Mouse (Mus musculus) testis, adult 2 months (tissue): Measurements from ENCODE around the gene Gtf2ird1.

ENCODE experiments used
- CTCF ChIP-seq: fragments of 200-500 bp; IDR thresholded peaks from 2 replicates; pipeline ENCODE4 v1.5.1; 2012; ENCODE audit warnings: low read depth, mild to moderate bottlenecking, inconsistent platforms, low read length, moderate library complexity; ENCODE audit not compliant: control insufficient read depth, insufficient read depth, insufficient replicate concordance
- POLR2A ChIP-seq: fragments of 200-500 bp; IDR thresholded peaks from 2 replicates; pipeline ENCODE4 v1.6.1; 2012; ENCODE audit warnings: low read depth, mild to moderate bottlenecking, inconsistent platforms, low read length, moderate library complexity; ENCODE audit not compliant: control insufficient read depth

- TF ChIP-seq CTCF (no peak), POLR2A (no peak)
These were observed 38.0 kb downstream of the Gtf2ird1 start for GRCm38 (mm10) chr5:134418315-134419074.
